Mouse (Mus musculus): ENCODE measurements around the gene Stk39. TPM values are rescaled to one million over a fixed set of nuclear protein-coding genes. Genes with fewer than 3 reads are reported as not detected.

Gene Stk39
- polyA plus RNA-seq, 1 experiment, result 5.5 TPM

- no peak for DNase-seq
- Histone ChIP-seq H3K36me3 (ENCODE audit: control insufficient read depth, insufficient read depth, low read length) (no peaks in the 10 kb centered on the region), H3K4me1 (replicated peaks; ENCODE audit: control insufficient read depth, insufficient read depth, low read length) (no peaks in the 10 kb centered on the region), H3K27ac (ENCODE audit: control insufficient read depth, insufficient read depth, low read length) (no peak overlapping the region), H3K27me3 (ENCODE audit: control insufficient read depth, insufficient read depth, low read length) (no peaks in the 10 kb centered on the region), H3K4me3 (ENCODE audit: control insufficient read depth, insufficient read depth, low read length) (no peak overlapping the region)
- WGBS, result 93% methylated on average over 5 of the region's 5 CpGs
- TF ChIP-seq POLR2A (IDR thresholded peaks at IDR 0.05; ENCODE audit: control insufficient read depth, extremely low read depth, insufficient read depth, low read length, poor library complexity) (no peak), CTCF (IDR thresholded peaks at IDR 0.05; ENCODE audit: borderline replicate concordance, control insufficient read depth, extremely low read depth, insufficient read depth, low read length, poor library complexity) (no peak)
Observed at GRCm38 (mm10) chr2:68222227-68222873, 249.7 kb downstream of the Stk39 start.

- Histone ChIP-seq H3K27me3 (ENCODE audit: control insufficient read depth, insufficient read depth, low read length) (no peaks in the 10 kb centered on the region), H3K4me3 (ENCODE audit: control insufficient read depth, insufficient read depth, low read length) (no peak overlapping the region), H3K27ac (ENCODE audit: control insufficient read depth, insufficient read depth, low read length) (no peak overlapping the region), H3K36me3 (ENCODE audit: control insufficient read depth, insufficient read depth, low read length) (no peaks in the 10 kb centered on the region), H3K4me1 (replicated peaks; ENCODE audit: control insufficient read depth, insufficient read depth, low read length) (no peaks in the 10 kb centered on the region)
- no peak for DNase-seq
- 86% methylated on average over 4 of the region's 4 CpGs for WGBS
- no peak for TF ChIP-seq CTCF (IDR thresholded peaks at IDR 0.05; ENCODE audit: borderline replicate concordance, control insufficient read depth, extremely low read depth, insufficient read depth, low read length, poor library complexity)
- TF ChIP-seq POLR2A (IDR thresholded peaks at IDR 0.05; ENCODE audit: control insufficient read depth, extremely low read depth, insufficient read depth, low read length, poor library complexity), result no peak
Observed at GRCm38 (mm10) chr2:68221226-68221625, 250.8 kb downstream of the Stk39 start.

- Histone ChIP-seq H3K36me3 (ENCODE audit: control insufficient read depth, insufficient read depth, low read length) (no peaks in the 10 kb centered on the region), H3K27me3 (ENCODE audit: control insufficient read depth, insufficient read depth, low read length) (no peaks in the 10 kb centered on the region), H3K4me1 (replicated peaks; ENCODE audit: control insufficient read depth, insufficient read depth, low read length) (no peaks in the 10 kb centered on the region), H3K27ac (ENCODE audit: control insufficient read depth, insufficient read depth, low read length) (no peak overlapping the region), H3K4me3 (ENCODE audit: control insufficient read depth, insufficient read depth, low read length) (no peak overlapping the region)
- TF ChIP-seq POLR2A (IDR thresholded peaks at IDR 0.05; ENCODE audit: control insufficient read depth, extremely low read depth, insufficient read depth, low read length, poor library complexity) (no peak), CTCF (IDR thresholded peaks at IDR 0.05; ENCODE audit: borderline replicate concordance, control insufficient read depth, extremely low read depth, insufficient read depth, low read length, poor library complexity) (no peak)
- 39% methylated on average over 4 of the region's 4 CpGs for WGBS
- no peak for DNase-seq
Observed at GRCm38 (mm10) chr2:68219823-68220222, 252.2 kb downstream of the Stk39 start.

GRCm38 (mm10) chr2:68215176-68215575, 256.9 kb downstream of the Stk39 start:
- no peak overlapping the region for H3K4me3 ChIP-seq (ENCODE audit: control insufficient read depth, insufficient read depth, low read length)
- no peak for DNase-seq
- WGBS, result 94% methylated on average over 11 of the region's 11 CpGs
- TF ChIP-seq CTCF (IDR thresholded peaks at IDR 0.05; ENCODE audit: borderline replicate concordance, control insufficient read depth, extremely low read depth, insufficient read depth, low read length, poor library complexity), result no peak
- TF ChIP-seq POLR2A (IDR thresholded peaks at IDR 0.05; ENCODE audit: control insufficient read depth, extremely low read depth, insufficient read depth, low read length, poor library complexity), result no peak
- H3K27ac ChIP-seq (ENCODE audit: control insufficient read depth, insufficient read depth, low read length), result no peak overlapping the region
- no peaks in the 10 kb centered on the region for H3K4me1 ChIP-seq (replicated peaks; ENCODE audit: control insufficient read depth, insufficient read depth, low read length)
- no peaks in the 10 kb centered on the region for H3K36me3 ChIP-seq (ENCODE audit: control insufficient read depth, insufficient read depth, low read length)
- H3K27me3 ChIP-seq (ENCODE audit: control insufficient read depth, insufficient read depth, low read length), result no peaks in the 10 kb centered on the region

DNA sequence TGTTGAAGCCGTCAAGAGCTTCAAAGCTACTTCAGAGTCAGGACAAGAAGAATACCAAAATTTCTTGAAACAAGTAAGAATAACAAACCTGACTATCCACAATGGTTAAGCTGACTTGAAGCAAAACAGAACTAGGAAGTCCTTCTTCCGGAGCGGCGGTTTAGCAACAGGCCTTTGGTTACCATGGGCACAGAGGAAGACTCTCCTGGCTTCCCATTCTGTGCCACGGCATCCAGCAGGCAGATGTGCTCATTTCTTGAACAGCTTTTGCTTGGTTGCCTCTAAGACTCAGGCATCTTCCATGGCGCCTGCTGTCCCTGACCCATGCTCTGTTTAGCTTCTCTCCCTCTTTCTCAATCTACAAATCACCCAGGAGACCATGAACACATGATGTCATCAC, 257.7 kb downstream of the Stk39 start:
- no peak for DNase-seq
- 55% methylated on average over 6 of the region's 6 CpGs for WGBS
- H3K4me1 ChIP-seq (replicated peaks; ENCODE audit: control insufficient read depth, insufficient read depth, low read length), result no peaks in the 10 kb centered on the region
- no peak overlapping the region for H3K27ac ChIP-seq (ENCODE audit: control insufficient read depth, insufficient read depth, low read length)
- no peak overlapping the region for H3K4me3 ChIP-seq (ENCODE audit: control insufficient read depth, insufficient read depth, low read length)
- no peaks in the 10 kb centered on the region for H3K27me3 ChIP-seq (ENCODE audit: control insufficient read depth, insufficient read depth, low read length)
- no peaks in the 10 kb centered on the region for H3K36me3 ChIP-seq (ENCODE audit: control insufficient read depth, insufficient read depth, low read length)
- no peak for TF ChIP-seq POLR2A (IDR thresholded peaks at IDR 0.05; ENCODE audit: control insufficient read depth, extremely low read depth, insufficient read depth, low read length, poor library complexity)
- TF ChIP-seq CTCF (IDR thresholded peaks at IDR 0.05; ENCODE audit: borderline replicate concordance, control insufficient read depth, extremely low read depth, insufficient read depth, low read length, poor library complexity), result no peak

DNA sequence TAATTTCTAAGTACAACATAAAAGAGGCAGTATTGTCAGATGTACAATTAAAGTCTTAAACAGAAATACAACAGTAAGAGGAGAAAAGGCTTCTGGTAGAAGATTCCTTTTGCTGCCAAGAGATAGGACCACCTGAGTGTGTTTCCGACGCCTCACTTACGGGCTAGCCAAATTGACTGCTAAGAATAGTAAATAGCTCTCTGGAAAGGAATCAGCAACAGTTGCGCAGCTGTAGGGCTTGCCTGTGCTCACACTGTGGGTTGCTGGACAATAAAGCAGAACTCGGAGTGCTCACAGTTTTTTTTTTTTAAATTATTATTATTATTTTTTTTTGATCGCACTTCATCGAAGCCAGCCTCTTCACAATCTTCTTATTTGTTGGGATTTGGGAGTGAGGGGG, 260.6 kb downstream of the Stk39 start:
- WGBS, result 97% methylated on average over 7 of the region's 7 CpGs
- H3K27me3 ChIP-seq (ENCODE audit: control insufficient read depth, insufficient read depth, low read length), result no peaks in the 10 kb centered on the region
- no peak for DNase-seq
- H3K4me3 ChIP-seq (ENCODE audit: control insufficient read depth, insufficient read depth, low read length), result no peak overlapping the region
- TF ChIP-seq POLR2A (IDR thresholded peaks at IDR 0.05; ENCODE audit: control insufficient read depth, extremely low read depth, insufficient read depth, low read length, poor library complexity) (no peak), CTCF (IDR thresholded peaks at IDR 0.05; ENCODE audit: borderline replicate concordance, control insufficient read depth, extremely low read depth, insufficient read depth, low read length, poor library complexity) (no peak)
- no peak overlapping the region for H3K27ac ChIP-seq (ENCODE audit: control insufficient read depth, insufficient read depth, low read length)
- no peaks in the 10 kb centered on the region for H3K4me1 ChIP-seq (replicated peaks; ENCODE audit: control insufficient read depth, insufficient read depth, low read length)
- H3K36me3 ChIP-seq (ENCODE audit: control insufficient read depth, insufficient read depth, low read length), result no peaks in the 10 kb centered on the region

GRCm38 (mm10) chr2:68196245-68196644, 275.8 kb downstream of the Stk39 start:
- H3K4me1 ChIP-seq (replicated peaks; ENCODE audit: control insufficient read depth, insufficient read depth, low read length), result no peaks in the 10 kb centered on the region
- no peaks in the 10 kb centered on the region for H3K27me3 ChIP-seq (ENCODE audit: control insufficient read depth, insufficient read depth, low read length)
- no peak overlapping the region for H3K27ac ChIP-seq (ENCODE audit: control insufficient read depth, insufficient read depth, low read length)
- WGBS, result 83% methylated on average over 4 of the region's 4 CpGs
- TF ChIP-seq POLR2A (IDR thresholded peaks at IDR 0.05; ENCODE audit: control insufficient read depth, extremely low read depth, insufficient read depth, low read length, poor library complexity), result no peak
- TF ChIP-seq CTCF (IDR thresholded peaks at IDR 0.05; ENCODE audit: borderline replicate concordance, control insufficient read depth, extremely low read depth, insufficient read depth, low read length, poor library complexity), result no peak
- H3K36me3 ChIP-seq (ENCODE audit: control insufficient read depth, insufficient read depth, low read length), result no peaks in the 10 kb centered on the region
- H3K4me3 ChIP-seq (ENCODE audit: control insufficient read depth, insufficient read depth, low read length), result no peak overlapping the region
- DNase-seq, result no peak

Data from thymus, adult 2 months (tissue).